Mouse (Mus musculus) hindbrain, embryonic 10.5 days (tissue): ENCODE measurements around the gene Gm17416. TPM values are rescaled to one million over a fixed set of nuclear protein-coding genes. Genes with fewer than 3 reads are reported as not detected.

Experiments
- DNase-seq: peaks from one replicate; pipeline ENCODE4 v3.0.0-alpha.2; 2017; ENCODE audit warnings: low spot score
- H3K27ac ChIP-seq: fragments of 300-500 bp; sonication (generic); 2 replicates; pipeline ENCODE4 v1.5.1; 2016; ENCODE audit warnings: mild to moderate bottlenecking, moderate library complexity
- H3K27me3 ChIP-seq: fragments of 300-500 bp; sonication (generic); 2 replicates; pipeline ENCODE4 v1.6.1; 2016; ENCODE audit warnings: mild to moderate bottlenecking; ENCODE audit not compliant: poor library complexity, insufficient read depth, severe bottlenecking
- H3K36me3 ChIP-seq: fragments of 300-500 bp; sonication (generic); 2 replicates; pipeline ENCODE4 v1.6.1; 2016; ENCODE audit warnings: mild to moderate bottlenecking, moderate library complexity
- H3K4me1 ChIP-seq: fragments of 300-500 bp; sonication (generic); replicated peaks from 2 replicates; pipeline ENCODE4 v1.6.1; 2016; ENCODE audit warnings: mild to moderate bottlenecking
- H3K4me3 ChIP-seq: fragments of 300-500 bp; sonication (generic); 2 replicates; pipeline ENCODE4 v1.5.1; 2016; ENCODE audit warnings: mild to moderate bottlenecking, moderate library complexity
- H3K9me3 ChIP-seq: fragments of 300-500 bp; sonication (generic); 2 replicates; pipeline ENCODE4 v1.6.1; 2016; ENCODE audit warnings: mild to moderate bottlenecking, moderate library complexity
- WGBS: fragments of 180-500 bp; shearing (Covaris S2); methylation state at CpG from one replicate; pipeline ENCODE4 v1.1.7; 2016; 5-methylcytosine and 5-hydroxymethylcytosine counted together
- polyA plus RNA-seq: library from polyadenylated mRNA; unstranded; fragments of >200 nt; fragmentation: Nextera tagmentation; extraction: Ambion mirVana; gene quantifications from 2 replicates; pipeline ENCODE4 v1.2.1, GENCODE M21; 2016

The Gm17416 gene
- polyA plus RNA-seq, 1 experiment from 2014 or later, result not detected

DNA sequence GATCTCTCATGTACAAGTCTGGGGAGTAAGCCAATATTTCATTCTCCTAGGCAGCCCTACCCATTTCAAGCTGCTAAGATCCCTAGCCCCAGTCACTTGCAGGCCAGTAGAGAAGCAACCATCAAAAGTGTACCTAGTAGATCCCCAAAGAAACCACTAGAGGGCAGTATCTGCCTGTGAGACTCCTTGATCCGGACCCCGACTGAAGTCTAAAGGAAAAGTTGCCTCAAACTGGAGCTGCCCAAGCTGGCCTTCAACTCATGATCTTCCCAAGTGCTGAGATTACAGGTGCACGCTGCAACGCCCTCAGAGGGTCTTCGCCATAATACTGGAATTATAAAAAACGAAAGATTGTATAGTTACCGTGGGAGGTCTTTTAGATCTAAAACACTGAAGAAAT, 46.4 kb downstream of the Gm17416 start:
- WGBS, result 11% methylated on average over 7 of the region's 7 CpGs
- H3K4me1 ChIP-seq, result peaks cover 12% of the 10 kb centered on the region
- no peaks in the 10 kb centered on the region for H3K36me3 ChIP-seq
- no peaks in the 10 kb centered on the region for H3K27me3 ChIP-seq
- no peaks in the 10 kb centered on the region for H3K9me3 ChIP-seq
- DNase-seq, result peak; percentile 52
- no peak overlapping the region for H3K4me3 ChIP-seq
- H3K27ac ChIP-seq, result no peak overlapping the region

DNA sequence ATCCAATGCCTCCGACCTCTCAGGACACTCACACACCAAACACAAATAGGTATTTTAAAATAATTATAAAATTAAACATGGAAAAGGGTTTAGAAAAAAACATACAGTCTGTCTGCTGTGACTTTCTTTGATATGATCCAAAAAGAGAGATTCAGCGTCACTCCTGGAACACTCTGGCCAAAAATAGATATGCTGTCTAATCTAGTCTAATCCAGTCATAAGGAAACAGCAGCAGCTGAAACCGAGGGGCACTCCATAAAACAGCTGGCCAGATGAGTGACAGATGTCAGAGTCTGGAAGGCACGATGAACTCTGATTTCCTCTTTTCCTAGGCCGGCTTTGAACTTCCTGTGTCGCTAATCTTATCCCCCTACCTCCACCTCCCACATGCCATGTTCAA, 47.3 kb downstream of the Gm17416 start:
- peaks cover 12% of the 10 kb centered on the region for H3K4me1 ChIP-seq
- DNase-seq, result no peak
- H3K9me3 ChIP-seq, result no peaks in the 10 kb centered on the region
- 87% methylated on average over 6 of the region's 6 CpGs for WGBS
- H3K36me3 ChIP-seq, result no peaks in the 10 kb centered on the region
- no peaks in the 10 kb centered on the region for H3K27me3 ChIP-seq
- no peak overlapping the region for H3K27ac ChIP-seq
- no peak overlapping the region for H3K4me3 ChIP-seq

DNA sequence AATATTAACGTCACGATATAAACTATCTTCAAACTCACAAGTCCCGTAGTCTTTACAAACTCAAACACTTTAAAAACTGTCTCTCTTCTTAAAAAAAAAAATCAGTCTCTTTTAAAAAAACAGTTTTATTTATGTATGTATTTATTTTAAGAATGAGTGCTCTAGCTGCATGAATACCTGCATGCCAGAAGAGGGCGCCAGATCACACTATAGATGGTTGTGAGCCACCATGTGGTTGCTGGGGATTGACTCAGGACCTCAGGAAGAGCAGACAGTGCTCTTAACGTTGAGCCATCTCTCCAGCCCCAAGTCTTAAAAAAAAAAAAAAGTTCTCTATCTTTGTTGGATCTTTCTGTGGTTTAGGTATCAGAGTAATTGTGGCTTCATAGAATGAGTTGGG, 48.2 kb downstream of the Gm17416 start:
- H3K27me3 ChIP-seq, result no peaks in the 10 kb centered on the region
- H3K9me3 ChIP-seq, result no peaks in the 10 kb centered on the region
- no peak overlapping the region for H3K27ac ChIP-seq
- H3K4me3 ChIP-seq, result no peak overlapping the region
- WGBS, result 59% methylated on average over 5 of the region's 5 CpGs
- H3K36me3 ChIP-seq, result no peaks in the 10 kb centered on the region
- DNase-seq, result no peak
- peaks cover 5% of the 10 kb centered on the region; the same call in 1 of the 2 replicates for H3K4me1 ChIP-seq

Other genes with a start within 250 kb of the Gm17416 start
- gene Rbck1, start 236.7 kb upstream of the Gm17416 start, polyA plus RNA-seq, result 91.4 and 93.2 TPM in 2 replicates
- gene Trib3, start 225.3 kb upstream of the Gm17416 start, polyA plus RNA-seq, result 1.3 and 3.0 TPM in 2 replicates
- gene Nrsn2, start 192.7 kb upstream of the Gm17416 start, polyA plus RNA-seq, result 1.4 and 5.1 TPM in 2 replicates
- gene Sox12, start 171.3 kb upstream of the Gm17416 start, polyA plus RNA-seq, result 9.5 and 11.1 TPM in 2 replicates
- 45.9 and 47.9 TPM in 2 replicates for gene Zcchc3, start 154.3 kb upstream of the Gm17416 start, polyA plus RNA-seq
- gene 6820408C15Rik, start 153.8 kb upstream of the Gm17416 start, polyA plus RNA-seq, result 1.3 and 3.3 TPM in 2 replicates
- not detected in 2 replicates for gene Defb23, start 104.7 kb upstream of the Gm17416 start, polyA plus RNA-seq
- gene Defb20, start 92.3 kb upstream of the Gm17416 start, polyA plus RNA-seq, result not detected in 2 replicates
- not detected in 2 replicates for gene Defb22, start 79.2 kb upstream of the Gm17416 start, polyA plus RNA-seq
- gene Defb26, start 57.6 kb upstream of the Gm17416 start, polyA plus RNA-seq, result not detected in 2 replicates
- not detected in 2 replicates for gene Defb28, start 51.1 kb upstream of the Gm17416 start, polyA plus RNA-seq
- not detected in 2 replicates for gene Defb29, start 29.2 kb upstream of the Gm17416 start, polyA plus RNA-seq
- gene Defb21, start 3.4 kb downstream of the Gm17416 start, polyA plus RNA-seq, result not detected in 2 replicates
- not detected in 2 replicates for gene Defb19, start 11.0 kb downstream of the Gm17416 start, polyA plus RNA-seq
- gene Defb45, start 30.1 kb downstream of the Gm17416 start, polyA plus RNA-seq, result not detected in 2 replicates
- not detected in 2 replicates for gene Defb36, start 35.0 kb downstream of the Gm17416 start, polyA plus RNA-seq
- not detected in 2 replicates for gene Defb25, start 53.7 kb downstream of the Gm17416 start, polyA plus RNA-seq
- gene Rem1, start 57.6 kb downstream of the Gm17416 start, polyA plus RNA-seq, result 0.35 and 0.37 TPM in 2 replicates
- gene H13, start 100.1 kb downstream of the Gm17416 start, polyA plus RNA-seq, result 103 and 134 TPM in 2 replicates
- gene Mcts2, start 117.7 kb downstream of the Gm17416 start, polyA plus RNA-seq, result 41.1 and 48.7 TPM in 2 replicates
- 168 and 176 TPM in 2 replicates for gene Id1, start 166.9 kb downstream of the Gm17416 start, polyA plus RNA-seq
- 5.0 and 5.1 TPM in 2 replicates for gene Cox4i2, start 184.8 kb downstream of the Gm17416 start, polyA plus RNA-seq